Mouse (Mus musculus) heart, adult 9 months (tissue): ENCODE data around the gene Slc12a7.

Experiments
- DNase-seq, 2 experiments: peaks; one replicate each; pipeline ENCODE4 v3.0.0; 2022; ENCODE audit warnings: low spot score in 2 of 2

Gene Slc12a7

DNA sequence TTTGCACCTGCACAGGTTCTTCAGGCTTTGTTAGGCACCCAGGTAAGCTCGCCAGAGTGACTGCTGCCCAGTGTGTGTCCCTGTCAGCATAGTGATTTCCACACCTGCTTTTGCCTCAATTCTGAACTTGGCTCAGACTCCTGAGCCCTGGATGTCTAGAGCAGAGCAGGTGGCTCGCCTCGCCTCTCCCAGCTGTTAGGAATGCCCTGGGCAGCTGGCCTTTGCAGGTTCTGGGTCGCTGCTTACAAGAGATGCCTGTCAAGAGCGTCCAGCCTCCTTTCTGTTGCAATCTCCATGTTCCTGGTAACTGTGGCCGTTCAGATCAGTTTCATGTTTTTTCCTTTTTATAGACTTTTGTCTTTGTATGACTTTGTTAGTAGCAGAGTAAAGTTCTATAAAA is 83.4 kb downstream of the Slc12a7 start:
- DNase-seq = no peak

DNA sequence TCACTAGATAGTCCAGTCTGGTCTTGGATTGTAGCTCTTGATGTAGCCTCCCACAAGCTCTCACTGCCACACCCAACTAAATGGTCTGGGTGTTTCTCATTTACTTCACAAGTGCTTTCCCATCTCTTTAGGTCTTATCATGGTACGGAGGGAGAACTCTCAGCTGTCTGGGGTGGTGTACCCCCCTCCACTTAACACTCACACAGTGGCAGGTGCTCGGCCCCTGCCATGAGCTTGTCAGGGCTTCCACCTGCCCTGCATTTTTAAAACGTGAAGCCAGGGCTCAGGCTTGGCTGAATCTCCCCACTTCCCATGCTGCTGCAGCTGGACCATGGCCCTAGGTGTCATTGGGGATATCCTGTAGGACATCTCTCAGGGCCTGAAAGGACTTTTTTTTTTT is 86.0 kb downstream of the Slc12a7 start:
- no peak for DNase-seq

DNA sequence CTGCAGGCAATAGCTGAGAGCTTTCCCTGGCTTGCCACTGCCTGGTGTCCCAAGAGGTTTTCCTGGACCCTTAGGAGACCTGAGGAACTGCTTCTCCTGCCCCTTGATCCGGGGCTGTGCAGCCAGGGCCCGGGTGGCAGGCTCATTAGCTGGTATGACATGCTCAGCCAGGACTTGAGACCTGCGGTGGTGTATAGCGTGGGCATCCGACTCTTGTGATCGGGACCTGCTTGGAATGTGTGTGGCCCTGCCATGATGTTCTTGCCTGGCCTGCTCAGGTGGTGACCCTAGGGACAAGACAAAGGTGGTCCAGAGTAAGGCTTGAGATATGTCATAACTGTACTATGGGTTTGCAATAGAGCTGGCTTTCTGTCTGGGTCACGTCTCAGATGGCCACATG is 88.4 kb downstream of the Slc12a7 start:
- no peak for DNase-seq

DNA sequence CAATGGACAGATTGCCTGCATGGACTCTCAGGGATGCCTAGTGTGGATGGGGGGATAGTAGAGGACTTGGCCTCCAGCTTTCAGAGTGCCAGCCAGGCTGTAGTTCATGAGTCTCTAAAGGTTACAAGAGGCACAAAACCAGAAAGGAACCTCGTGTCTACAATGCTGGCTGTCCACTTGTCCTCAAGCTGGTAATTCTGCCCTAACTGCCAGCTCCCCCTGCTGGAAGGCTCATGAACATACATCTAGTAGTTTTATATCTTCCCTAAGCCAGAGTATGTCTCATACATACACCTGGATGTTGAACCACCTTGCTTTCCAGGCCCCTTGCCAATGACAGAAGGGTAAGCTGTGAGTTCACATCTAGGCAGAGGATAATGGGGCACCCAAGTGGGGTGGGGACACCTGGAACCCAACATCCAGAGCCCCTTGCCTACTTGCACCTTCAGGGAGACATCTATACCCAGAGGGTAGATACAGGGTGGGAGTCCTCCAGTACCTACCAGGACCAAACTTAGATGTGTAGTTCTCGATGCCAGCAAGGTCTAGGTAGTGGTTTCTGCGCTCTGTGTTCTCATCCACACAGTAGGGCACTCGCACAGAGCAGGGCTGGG is 89.4 kb downstream of the Slc12a7 start:
- DNase-seq = peak; percentile 42 to 69

DNA sequence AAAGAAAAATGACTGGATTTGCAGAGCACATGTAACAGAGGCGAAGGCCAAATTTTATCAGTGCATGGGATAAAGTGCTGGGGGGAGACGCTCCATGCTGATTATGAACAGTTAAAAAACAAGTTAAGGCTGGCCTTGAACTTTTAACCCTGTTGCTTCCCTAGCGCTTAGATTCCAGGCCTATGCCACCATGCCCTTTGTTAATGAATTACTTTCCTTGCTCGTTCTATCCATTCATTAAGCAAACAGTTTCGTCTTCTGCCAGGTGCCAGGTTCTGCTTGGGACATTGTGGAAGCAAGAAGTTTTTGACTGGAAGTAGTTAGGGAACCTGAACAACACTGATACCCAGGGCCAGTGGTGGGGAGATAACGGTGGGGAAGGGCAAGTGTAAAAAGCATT is 90.8 kb downstream of the Slc12a7 start:
- DNase-seq = no peak

DNA sequence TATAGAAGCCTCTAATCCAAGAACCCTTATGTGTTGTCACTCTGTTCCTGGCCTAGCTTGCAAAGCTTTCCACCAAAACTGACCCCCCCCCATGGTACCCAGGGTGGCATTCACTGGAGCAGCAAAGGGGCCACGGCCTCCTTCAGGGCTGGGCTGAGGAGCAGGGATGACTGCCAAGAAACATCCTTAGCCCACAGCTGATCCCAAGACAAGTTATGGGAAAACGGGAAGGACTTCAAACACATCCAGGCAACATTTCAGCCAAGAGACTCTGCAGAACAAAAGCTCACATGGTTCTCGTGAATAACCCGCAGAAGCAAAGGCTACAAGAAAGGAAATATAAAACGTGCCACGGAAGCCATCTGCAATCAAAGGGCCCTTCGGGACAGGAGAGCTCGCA is 94.3 kb downstream of the Slc12a7 start:
- no peak for DNase-seq

DNA sequence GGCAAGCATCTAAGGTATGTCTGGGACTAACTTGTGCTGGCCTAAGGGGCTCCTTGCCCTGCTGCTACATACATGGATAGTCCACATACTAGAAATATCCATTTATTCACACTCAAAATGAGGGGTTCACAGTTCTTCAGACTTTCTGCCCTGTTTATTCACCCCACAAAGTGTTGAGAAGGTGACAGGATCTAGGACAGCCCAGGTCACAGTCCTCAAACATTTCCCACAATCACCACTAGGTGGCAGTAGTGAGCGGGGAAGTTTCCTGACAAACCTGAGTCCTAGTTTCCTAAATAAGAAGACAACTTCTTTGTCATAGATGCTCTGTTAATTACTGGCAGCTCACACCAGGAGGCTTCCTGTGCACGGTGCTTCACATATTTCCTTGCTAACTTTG is 98.6 kb downstream of the Slc12a7 start:
- peak in 1 of 2 experiments; percentile 38 for DNase-seq

DNA sequence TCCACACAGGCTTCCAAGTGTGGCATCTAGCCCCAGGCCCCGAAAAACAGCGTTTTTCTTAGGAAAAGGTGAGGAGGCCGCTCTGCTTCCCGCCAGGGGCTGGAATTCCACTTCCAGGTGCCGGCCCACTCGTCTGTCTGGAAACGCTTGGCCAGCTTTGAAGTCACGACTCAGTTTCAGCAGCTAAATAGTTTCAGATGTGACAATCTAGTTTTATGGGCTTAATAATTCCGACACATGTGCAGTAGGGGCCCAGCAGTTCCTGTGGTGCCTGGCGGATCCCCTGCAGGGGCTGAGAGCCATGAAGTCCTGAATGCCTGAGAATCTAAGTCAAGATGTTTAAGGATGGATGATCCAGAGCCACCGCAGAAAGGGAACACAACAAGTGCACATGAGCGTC is 100.9 kb downstream of the Slc12a7 start:
- DNase-seq = no peak

DNA sequence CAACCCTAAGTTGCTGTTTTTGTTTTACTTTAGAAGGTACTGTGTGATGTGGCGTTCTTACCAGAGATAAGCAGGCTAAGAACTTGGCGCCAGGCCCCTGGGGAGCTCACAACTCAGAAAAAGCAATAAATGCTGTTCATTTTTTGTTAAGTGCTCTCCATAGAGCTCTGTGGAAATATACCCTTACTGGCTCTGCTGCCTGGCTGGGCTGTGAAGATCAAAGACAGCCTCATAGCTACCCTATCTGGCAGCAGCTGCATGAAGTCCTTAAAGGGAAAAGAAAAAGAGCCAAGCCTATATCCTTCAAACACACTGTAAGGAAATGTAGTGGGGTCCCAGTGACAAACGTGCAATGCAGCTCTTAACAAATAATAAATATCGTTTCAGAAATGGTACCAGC is 102.9 kb downstream of the Slc12a7 start:
- DNase-seq = no peak

DNA sequence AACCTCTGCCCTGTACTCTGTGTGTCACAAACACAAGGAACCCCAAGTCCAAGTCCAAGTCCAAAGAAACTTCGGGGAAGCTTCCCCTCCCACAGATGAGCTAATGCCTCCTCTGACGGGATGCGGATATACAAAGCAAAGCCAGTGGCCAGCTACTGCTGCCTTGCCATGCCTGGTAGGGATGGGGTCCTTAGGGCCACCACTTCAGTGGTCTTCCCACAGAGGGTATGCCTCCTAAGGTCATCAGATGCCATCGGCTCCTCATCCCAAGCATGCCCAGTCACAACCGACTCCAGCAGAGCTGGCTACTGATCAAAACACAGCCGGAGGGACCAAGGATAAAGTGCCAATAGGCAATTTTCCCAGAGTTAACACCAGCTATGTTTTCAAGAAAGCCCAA is 103.6 kb downstream of the Slc12a7 start:
- DNase-seq = no peak

DNA sequence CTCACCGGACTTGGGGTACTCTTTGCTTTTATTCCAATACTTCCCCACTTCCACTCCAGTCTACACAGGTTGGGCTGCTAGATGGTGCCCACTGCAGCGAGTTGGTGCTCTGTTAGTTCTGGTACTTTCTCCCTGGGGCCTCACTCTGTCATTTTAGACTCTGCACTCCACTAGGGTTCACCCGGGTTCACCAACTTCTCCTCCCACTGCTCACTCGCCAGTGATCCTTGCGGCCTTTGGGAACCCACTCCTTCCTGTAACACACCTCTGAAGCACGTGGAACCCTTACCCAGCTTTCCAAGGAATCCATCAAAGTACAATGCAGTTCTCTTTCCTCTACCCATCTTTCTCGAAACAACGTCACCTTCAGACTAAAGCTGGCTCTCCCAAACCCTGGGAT is 104.8 kb downstream of the Slc12a7 start:
- DNase-seq = no peak

DNA sequence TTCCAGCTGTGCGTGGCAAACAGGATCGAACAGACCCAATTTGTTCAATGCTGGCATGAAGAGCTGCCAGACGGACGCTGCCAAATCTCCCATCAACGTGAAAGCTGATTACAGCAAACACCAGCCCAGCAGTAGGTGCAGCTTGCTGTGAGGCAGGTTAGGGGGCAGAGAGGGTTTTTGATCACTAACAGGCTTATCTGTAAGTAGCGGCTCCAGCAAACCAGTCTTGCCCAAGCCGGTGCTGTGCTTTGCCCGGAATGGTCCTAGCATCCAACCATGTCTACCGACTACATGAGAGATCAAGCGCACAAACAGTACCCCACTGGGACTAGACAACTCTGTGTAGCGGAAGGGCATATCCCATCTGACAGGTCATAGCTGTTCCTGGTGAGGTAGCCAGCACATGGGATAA is 106.2 kb downstream of the Slc12a7 start:
- no peak for DNase-seq

DNA sequence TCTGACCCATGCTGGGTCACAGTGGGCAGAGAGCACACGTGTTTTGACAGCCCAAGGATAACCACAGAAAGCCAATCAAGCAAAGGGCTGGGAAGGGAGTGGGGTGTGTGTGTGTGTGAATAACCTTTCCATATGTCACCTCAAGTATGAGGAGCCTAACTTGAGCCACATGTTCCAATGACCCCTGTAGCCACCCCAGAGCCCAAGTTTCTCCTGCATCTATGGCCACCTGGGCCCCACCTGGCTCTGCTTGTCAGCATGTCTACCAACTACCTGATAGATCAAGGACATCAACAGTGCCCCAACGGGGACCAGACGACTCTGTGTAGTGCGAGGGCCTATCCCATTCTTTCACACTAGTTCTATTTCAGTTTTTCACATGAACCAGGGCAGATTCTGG is 106.8 kb downstream of the Slc12a7 start:
- DNase-seq = no peak

DNA sequence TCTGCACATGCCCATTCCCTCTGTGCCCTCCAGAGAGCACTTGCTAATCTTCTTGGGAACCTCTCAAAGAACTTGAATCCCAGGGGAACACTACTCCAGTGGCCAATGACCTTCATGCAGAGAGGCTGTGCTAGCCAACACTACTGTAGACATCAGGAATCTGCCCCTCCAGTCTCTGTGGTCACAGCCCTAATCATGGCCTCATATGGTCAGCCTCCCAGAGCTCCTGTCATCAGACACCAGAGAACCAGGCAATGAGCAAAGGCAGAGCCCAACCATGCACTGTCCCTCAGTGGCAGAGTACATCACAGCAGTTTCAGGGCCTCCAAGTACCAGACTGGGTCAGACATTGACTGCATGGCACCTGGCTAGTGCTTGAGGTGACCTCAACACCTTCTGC is 109.8 kb downstream of the Slc12a7 start:
- DNase-seq = no peak

DNA sequence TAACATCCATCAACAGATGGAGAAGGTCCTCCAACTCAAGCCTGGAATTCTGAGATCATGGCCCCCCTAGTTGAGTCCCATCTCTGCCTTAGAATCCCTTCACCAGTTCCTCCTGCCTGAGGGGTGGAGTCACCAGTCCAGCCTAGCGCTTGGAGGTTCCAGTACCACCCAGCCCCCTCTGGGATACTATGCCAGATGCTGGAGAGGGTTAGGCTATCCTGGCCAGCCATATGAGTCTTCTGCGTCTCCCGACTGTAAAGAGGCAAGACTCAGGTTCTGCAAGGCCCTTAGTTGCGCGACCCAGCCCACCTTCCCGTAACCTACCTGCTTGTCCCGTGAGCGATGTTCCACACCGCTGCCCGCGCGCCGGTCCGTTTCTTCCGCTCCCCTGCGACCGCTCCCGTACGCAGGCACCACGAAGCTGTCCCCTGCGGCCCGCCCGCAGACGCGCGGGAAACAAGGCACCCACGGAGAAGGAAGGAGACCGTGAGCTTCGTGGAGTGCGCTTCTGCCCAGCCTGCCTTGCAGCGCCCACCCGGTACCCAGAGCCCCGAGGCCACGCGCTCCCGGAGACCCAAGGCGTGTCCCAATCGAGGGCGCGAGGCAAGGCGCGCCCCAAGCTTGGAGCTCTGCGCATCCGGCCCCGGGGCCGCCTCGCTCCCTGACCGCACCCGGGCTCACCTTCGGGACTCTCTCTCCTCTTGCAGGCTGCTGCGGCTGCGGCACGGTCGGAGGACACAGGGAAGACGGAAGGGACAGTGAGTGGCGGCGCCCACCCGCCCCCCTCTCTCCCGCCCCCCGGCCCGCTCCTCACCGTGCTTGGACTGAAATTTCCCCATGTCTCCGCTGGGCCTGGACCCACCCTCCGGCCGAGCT is 113.9 kb downstream of the Slc12a7 start:
- no peak for DNase-seq

DNA sequence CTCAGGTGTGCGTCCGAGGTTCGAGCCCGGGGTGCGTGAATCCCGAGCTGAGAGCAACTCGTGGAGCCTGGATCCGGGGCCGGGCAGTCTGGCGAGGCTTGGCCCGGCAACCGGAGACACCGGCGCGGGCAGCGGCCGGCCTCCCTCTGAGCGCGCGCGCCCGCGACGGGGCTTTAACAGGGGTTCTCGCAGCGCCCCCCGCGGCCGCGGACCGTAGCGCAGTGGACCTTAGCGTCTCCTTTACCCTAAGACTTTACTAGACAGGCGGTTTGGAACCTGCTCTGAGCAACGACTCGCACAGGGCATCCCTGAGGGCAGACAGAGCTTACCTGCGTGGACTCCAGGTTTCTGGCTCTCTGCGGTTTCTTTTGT is 114.6 kb downstream of the Slc12a7 start, which contains the start of gene Nkd2:
TSS of gene Nkd2 (minus strand) at position 167 of the 372 bp plus-strand sequence.
- peak; percentile 78 to 80 for DNase-seq
